Mouse (Mus musculus) myocyte (in vitro differentiated cells): Measurements from ENCODE around the gene Foxo3.

Source experiments
- MAX ChIP-seq: IDR thresholded peaks from one replicate; pipeline ENCODE4 v1.6.1; 2011; ENCODE audit warnings: low read depth, mild to moderate bottlenecking, control low read depth
- MYOG ChIP-seq, 3 experiments: IDR thresholded peaks; one replicate each; pipeline ENCODE4 v1.6.1; 2011; ENCODE audit warnings: control low read depth in 2 of 3, low read depth in 2 of 3, mild to moderate bottlenecking in 2 of 3; ENCODE audit not compliant: insufficient read length in 2 of 3, control insufficient read depth in 1 of 3, insufficient read depth in 1 of 3
- POLR2A ChIP-seq: IDR thresholded peaks from one replicate; pipeline ENCODE4 v1.6.1; 2011; ENCODE audit warnings: low read depth, mild to moderate bottlenecking, control low read depth, moderate library complexity; ENCODE audit not compliant: insufficient read length
- USF1 ChIP-seq: IDR thresholded peaks from one replicate; pipeline ENCODE4 v1.6.1; 2011; ENCODE audit warnings: low read depth, mild to moderate bottlenecking, control low read depth, moderate library complexity

GRCm38 (mm10) chr10:42149767-42150166 lies 126.8 kb downstream of the Foxo3 start:
- TF ChIP-seq POLR2A = no peak
- TF ChIP-seq MYOG (IDR thresholded peaks at IDR 0.05; ENCODE audit: control insufficient read depth in 1 of 3, insufficient read depth in 1 of 3, insufficient read length in 2 of 3, low read depth in 2 of 3) = no peak
- no peak for TF ChIP-seq USF1
- TF ChIP-seq MAX = no peak
